In the genomic region with DNA sequence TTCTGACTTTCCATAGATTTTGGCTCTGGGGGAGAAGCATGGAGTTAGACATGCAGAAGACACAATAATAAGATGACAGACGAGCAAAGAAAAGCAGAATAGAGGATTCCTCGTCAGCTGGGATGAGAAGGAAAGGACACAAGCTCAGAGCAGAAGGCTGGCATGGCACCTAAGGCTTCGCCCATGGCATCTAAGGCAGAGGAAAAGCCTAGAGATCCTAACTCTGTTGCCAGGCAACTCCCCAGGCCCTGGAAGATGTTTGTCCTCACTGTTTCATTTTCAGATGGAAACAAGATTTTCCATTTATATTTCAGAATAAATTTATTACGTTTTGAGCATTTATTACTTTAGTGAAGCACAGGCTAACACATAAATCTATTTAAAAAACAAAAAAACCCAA, we compare ENCODE assay signal across 24 mouse cellular contexts.
"Had no signal": no experiment of that assay in that cellular context is flagged by ENCODE, and none has a peak within 500 bp of the region (broad histone marks: within the 10 kb centered on the region; RNA-seq: fewer than 3 reads in every experiment).

No protein-coding gene starts in this region.

- DNase-seq: gastrocnemius, adult 2 months; gastrocnemius, postnatal 10 days; gastrocnemius, postnatal 25 days; heart, adult 18-20 months; heart, postnatal 14 days; heart, postnatal 36 days; kidney, adult 11 months; kidney, adult 2 months; kidney, adult 9 months; kidney, postnatal 14 days; kidney, postnatal 36 days; layer of hippocampus, postnatal 36 days; left cerebral cortex, postnatal 4 days had no signal

- H3K4me1 ChIP-seq: heart, embryonic 15.5 days; hindbrain, embryonic 13.5 days; hindbrain, embryonic 15.5 days; limb, embryonic 13.5 days; limb, embryonic 15.5 days; liver, embryonic 12.5 days had no signal

- ATAC-seq: hindbrain, postnatal 0 days; intestine, embryonic 16.5 days; liver, embryonic 12.5 days had no signal

- H3K9me3 ChIP-seq: heart, embryonic 13.5 days; heart, embryonic 15.5 days; hindbrain, embryonic 13.5 days; hindbrain, embryonic 15.5 days; limb, embryonic 13.5 days; limb, embryonic 15.5 days; liver, embryonic 12.5 days had no signal

- H3K36me3 ChIP-seq: heart, embryonic 13.5 days; heart, embryonic 15.5 days; hindbrain, embryonic 13.5 days; hindbrain, embryonic 15.5 days; limb, embryonic 13.5 days; limb, embryonic 15.5 days; liver, embryonic 12.5 days had no signal

- H3K27me3 ChIP-seq: heart, embryonic 13.5 days; heart, embryonic 15.5 days; hindbrain, embryonic 13.5 days; hindbrain, embryonic 15.5 days; limb, embryonic 13.5 days; limb, embryonic 15.5 days; liver, embryonic 12.5 days had no signal

- H3K27ac ChIP-seq: gastrocnemius, adult 2 months; heart, embryonic 13.5 days; heart, embryonic 15.5 days; hindbrain, embryonic 13.5 days; hindbrain, embryonic 15.5 days; hindbrain, postnatal 0 days; limb, embryonic 13.5 days; limb, embryonic 15.5 days; liver, embryonic 12.5 days; liver, embryonic 14.5 days had no signal

- H3K9ac ChIP-seq: heart, embryonic 13.5 days; heart, embryonic 15.5 days; hindbrain, embryonic 13.5 days; hindbrain, embryonic 15.5 days; limb, embryonic 13.5 days; limb, embryonic 15.5 days; liver, embryonic 12.5 days; liver, embryonic 14.5 days had no signal

- H3K4me3 ChIP-seq: gastrocnemius, adult 2 months; heart, embryonic 13.5 days; heart, embryonic 15.5 days; hindbrain, embryonic 13.5 days; hindbrain, embryonic 15.5 days; limb, embryonic 13.5 days; limb, embryonic 15.5 days; liver, embryonic 12.5 days had no signal

- H3K4me2 ChIP-seq: heart, embryonic 11.5 days; heart, embryonic 13.5 days; heart, embryonic 15.5 days; hindbrain, embryonic 13.5 days; hindbrain, embryonic 15.5 days; limb, embryonic 13.5 days; limb, embryonic 15.5 days; liver, embryonic 12.5 days had no signal
